Mouse (Mus musculus): ENCODE measurements around the gene Eno3. TPM values are rescaled to one million over a fixed set of nuclear protein-coding genes. Genes with fewer than 3 reads are reported as not detected.

The Eno3 gene
- polyA plus RNA-seq, 1 experiment from 2014 or later: 38.2 TPM

GRCm38 (mm10) chr11:70652029-70652883 lies 4.7 kb upstream of the Eno3 start:
- peak overlapping the region; percentile 97 for H3K9ac ChIP-seq (replicated peaks)
- H3K4me1 ChIP-seq (replicated peaks): peaks cover 67% of the 10 kb centered on the region
- no peaks in the 10 kb centered on the region for H3K27me3 ChIP-seq
- H3K4me2 ChIP-seq: peak overlapping the region; percentile 97
- peak overlapping the region; percentile 98 for H3K27ac ChIP-seq
- 57% methylated on average over 12 of the region's 12 CpGs for WGBS
- no peak for ATAC-seq (ENCODE audit: insufficient number of reproducible peaks, insufficient read depth, low FRiP score, low TSS enrichment, low read depth)
- peak overlapping the region; percentile 97 for H3K4me3 ChIP-seq (replicated peaks)
- peaks cover 48% of the 10 kb centered on the region for H3K36me3 ChIP-seq
- H3K9me3 ChIP-seq: no peaks in the 10 kb centered on the region

GRCm38 (mm10) chr11:70652884-70653344 lies 4.1 kb upstream of the Eno3 start:
- no peak for ATAC-seq (ENCODE audit: insufficient number of reproducible peaks, insufficient read depth, low FRiP score, low TSS enrichment, low read depth)

GRCm38 (mm10) chr11:70653345-70654197 lies 3.4 kb upstream of the Eno3 start:
- Histone ChIP-seq H3K4me3 (replicated peaks) (peak overlapping the region; percentile 97), H3K27ac (peak overlapping the region; percentile 98), H3K9me3 (no peaks in the 10 kb centered on the region), H3K27me3 (no peaks in the 10 kb centered on the region), H3K36me3 (peaks cover 45% of the 10 kb centered on the region), H3K4me2 (peak overlapping the region; percentile 97), H3K9ac (replicated peaks) (peak overlapping the region; percentile 97), H3K4me1 (replicated peaks) (peaks cover 72% of the 10 kb centered on the region)
- ATAC-seq (ENCODE audit: insufficient number of reproducible peaks, insufficient read depth, low FRiP score, low TSS enrichment, low read depth): peak; percentile 21; the same call in 1 of the 2 replicates
- WGBS: 0% methylated on average over 61 of the region's 63 CpGs

More at GRCm38 (mm10) chr11:70652884-70653344, 4.1 kb upstream of the Eno3 start:
- H3K4me2 ChIP-seq: peak overlapping the region; percentile 97
- peak overlapping the region; percentile 98 for H3K27ac ChIP-seq
- peaks cover 48% of the 10 kb centered on the region for H3K36me3 ChIP-seq
- H3K9me3 ChIP-seq: no peaks in the 10 kb centered on the region
- H3K27me3 ChIP-seq: no peaks in the 10 kb centered on the region
- H3K9ac ChIP-seq (replicated peaks): peak overlapping the region; percentile 97
- WGBS: 45% methylated on average over 6 of the region's 6 CpGs
- H3K4me1 ChIP-seq (replicated peaks): peaks cover 72% of the 10 kb centered on the region
- peak overlapping the region; percentile 97 for H3K4me3 ChIP-seq (replicated peaks)

GRCm38 (mm10) chr11:70654198-70654922 lies 2.6 kb upstream of the Eno3 start, which contains the start of gene Pfn1:
Gene Pfn1 (minus strand): TSS chr11:70654644.
- peak within 1 kb of the TSS; percentile 98 for H3K27ac ChIP-seq
- no peaks in the 10 kb centered on the region for H3K9me3 ChIP-seq
- peak within 1 kb of the TSS; percentile 97 for H3K4me2 ChIP-seq
- peaks cover 39% of the 10 kb centered on the region for H3K36me3 ChIP-seq
- H3K27me3 ChIP-seq: no peaks in the 10 kb centered on the region
- peak within 1 kb of the TSS; percentile 97 for H3K4me3 ChIP-seq (replicated peaks)
- under 1% methylated on average over 54 of the region's 61 CpGs for WGBS
- peak within 1 kb of the TSS; percentile 97 for H3K9ac ChIP-seq (replicated peaks)
- peak; percentile 12; the same call in 1 of the 2 replicates for ATAC-seq (ENCODE audit: insufficient number of reproducible peaks, insufficient read depth, low FRiP score, low TSS enrichment, low read depth)
- H3K4me1 ChIP-seq (replicated peaks): peaks cover 68% of the 10 kb centered on the region

- peak overlapping the region; percentile 98 for H3K27ac ChIP-seq
- H3K4me2 ChIP-seq: peak overlapping the region; percentile 97
- peaks cover 38% of the 10 kb centered on the region for H3K36me3 ChIP-seq
- H3K4me1 ChIP-seq (replicated peaks): peaks cover 63% of the 10 kb centered on the region
- no peaks in the 10 kb centered on the region for H3K27me3 ChIP-seq
- no peaks in the 10 kb centered on the region for H3K9me3 ChIP-seq
- H3K9ac ChIP-seq (replicated peaks): peak overlapping the region; percentile 97
- under 1% methylated on average over 47 of the region's 48 CpGs for WGBS
- peak overlapping the region; percentile 97 for H3K4me3 ChIP-seq (replicated peaks)
- 0 out of 2 replicates have a peak, but pooled peaks have one; percentile 22 for ATAC-seq (ENCODE audit: insufficient number of reproducible peaks, insufficient read depth, low FRiP score, low TSS enrichment, low read depth)
Observed at GRCm38 (mm10) chr11:70654923-70655570, 2.0 kb upstream of the Eno3 start.

GRCm38 (mm10) chr11:70655571-70656455 lies 1.2 kb upstream of the Eno3 start:
- Histone ChIP-seq H3K4me3 (replicated peaks) (peak overlapping the region; percentile 97), H3K27ac (peak overlapping the region; percentile 98), H3K4me2 (peak overlapping the region; percentile 97), H3K36me3 (peaks cover 39% of the 10 kb centered on the region), H3K9ac (replicated peaks) (peak overlapping the region; percentile 97), H3K9me3 (no peaks in the 10 kb centered on the region), H3K27me3 (no peaks in the 10 kb centered on the region), H3K4me1 (replicated peaks) (peaks cover 57% of the 10 kb centered on the region)
- no peak for ATAC-seq (ENCODE audit: insufficient number of reproducible peaks, insufficient read depth, low FRiP score, low TSS enrichment, low read depth)
- under 1% methylated on average over 61 of the region's 61 CpGs for WGBS

- 2% methylated on average over 16 of the region's 16 CpGs for WGBS
- H3K4me1 ChIP-seq (replicated peaks): peaks cover 50% of the 10 kb centered on the region
Observed at GRCm38 (mm10) chr11:70656456-70656927, 510 bp upstream of the Eno3 start.

GRCm38 (mm10) chr11:70657573-70657972 lies 571 bp downstream of the Eno3 start:
- Histone ChIP-seq H3K27me3 (no peaks in the 10 kb centered on the region), H3K36me3 (peaks cover 39% of the 10 kb centered on the region), H3K9me3 (no peaks in the 10 kb centered on the region), H3K4me2 (peak overlapping the region; percentile 97), H3K4me1 (replicated peaks) (peaks cover 40% of the 10 kb centered on the region), H3K27ac (peak overlapping the region; percentile 98), H3K4me3 (replicated peaks) (0 out of 2 replicates have a peak overlapping the region, but pooled peaks have one; percentile 11), H3K9ac (replicated peaks) (0 out of 2 replicates have a peak overlapping the region, but pooled peaks have one; percentile 37)
- ATAC-seq (ENCODE audit: insufficient number of reproducible peaks, insufficient read depth, low FRiP score, low TSS enrichment, low read depth): no peak
- WGBS: 51% methylated on average over 6 of the region's 6 CpGs

More at GRCm38 (mm10) chr11:70656456-70656927, 510 bp upstream of the Eno3 start:
- H3K4me2 ChIP-seq: peak overlapping the region; percentile 97
- peak overlapping the region; percentile 97 for H3K9ac ChIP-seq (replicated peaks)
- ATAC-seq (ENCODE audit: insufficient number of reproducible peaks, insufficient read depth, low FRiP score, low TSS enrichment, low read depth): peak; percentile 56
- peak overlapping the region; percentile 97 for H3K4me3 ChIP-seq (replicated peaks)
- peak overlapping the region; percentile 98 for H3K27ac ChIP-seq
- H3K27me3 ChIP-seq: no peaks in the 10 kb centered on the region
- H3K36me3 ChIP-seq: peaks cover 39% of the 10 kb centered on the region
- no peaks in the 10 kb centered on the region for H3K9me3 ChIP-seq

- Histone ChIP-seq H3K9ac (replicated peaks) (0 out of 2 replicates have a peak overlapping the region, but pooled peaks have one; percentile 37), H3K4me2 (peak overlapping the region; percentile 97), H3K9me3 (no peaks in the 10 kb centered on the region), H3K36me3 (peaks cover 39% of the 10 kb centered on the region), H3K27me3 (no peaks in the 10 kb centered on the region), H3K27ac (peak overlapping the region; percentile 98; the same call in 1 of the 2 replicates), H3K4me1 (replicated peaks) (peaks cover 36% of the 10 kb centered on the region), H3K4me3 (replicated peaks) (0 out of 2 replicates have a peak overlapping the region, but pooled peaks have one; percentile 11)
- ATAC-seq (ENCODE audit: insufficient number of reproducible peaks, insufficient read depth, low FRiP score, low TSS enrichment, low read depth): no peak
- 55% methylated on average over 9 of the region's 9 CpGs for WGBS
Observed at GRCm38 (mm10) chr11:70657991-70658390, 989 bp downstream of the Eno3 start.
